Mouse (Mus musculus) small intestine, adult 2 months (tissue): Measurements from ENCODE around the gene Rapgef4. TPM values are rescaled to one million over a fixed set of nuclear protein-coding genes. Genes with fewer than 3 reads are reported as not detected.

Experiments
- H3K27ac ChIP-seq: fragments of 200-500 bp; 2 replicates; pipeline ENCODE4 v1.5.1; 2012; ENCODE audit warnings: low read depth, low read length, control low read depth, inconsistent platforms; ENCODE audit not compliant: insufficient read depth
- H3K27me3 ChIP-seq: fragments of 200-500 bp; 2 replicates; pipeline ENCODE4 v1.6.1; 2012; ENCODE audit warnings: mild to moderate bottlenecking, moderate library complexity, low read length, inconsistent platforms; ENCODE audit not compliant: control insufficient read depth, insufficient read depth
- H3K36me3 ChIP-seq: fragments of 200-500 bp; 2 replicates; pipeline ENCODE4 v1.6.1; 2012; ENCODE audit warnings: mild to moderate bottlenecking, low read length, control low read depth, inconsistent platforms; ENCODE audit not compliant: control insufficient read depth, insufficient read depth
- H3K4me1 ChIP-seq: fragments of 200-500 bp; 2 replicates; pipeline ENCODE4 v1.6.1; 2012; ENCODE audit warnings: low read length, inconsistent platforms, mixed read lengths; ENCODE audit not compliant: control insufficient read depth, insufficient read depth, insufficient read length
- H3K4me3 ChIP-seq: fragments of 200-500 bp; 2 replicates; pipeline ENCODE4 v1.5.1; 2012; ENCODE audit warnings: low read depth, mild to moderate bottlenecking, control low read depth, inconsistent platforms, low read length, moderate library complexity
- CTCF ChIP-seq: fragments of 200-500 bp; IDR thresholded peaks from 2 replicates; pipeline ENCODE4 v1.5.1; 2012; ENCODE audit warnings: low read depth, mild to moderate bottlenecking, control low read depth, inconsistent platforms, low read length, moderate library complexity, mixed read lengths; ENCODE audit not compliant: insufficient replicate concordance, insufficient read length; ENCODE audit errors: extremely low read depth
- POLR2A ChIP-seq: fragments of 200-500 bp; IDR thresholded peaks from 2 replicates; pipeline ENCODE4 v1.6.1; 2012; ENCODE audit warnings: low read depth, mild to moderate bottlenecking, control low read depth, inconsistent platforms, low read length, moderate library complexity
- WGBS: fragments of 180-500 bp; shearing (Covaris S2); methylation state at CpG from one replicate; pipeline ENCODE4 v1.1.7; 2018; 5-methylcytosine and 5-hydroxymethylcytosine counted together
- polyA plus RNA-seq: library from polyadenylated mRNA; depleted of rRNA; stranded (reverse); fragments of >200 nt; gene quantifications from 2 replicates; pipeline ENCODE4 v1.2.3, GENCODE M21; 2012

Gene Rapgef4
- polyA plus RNA-seq, 1 experiment: 2.7 TPM

DNA sequence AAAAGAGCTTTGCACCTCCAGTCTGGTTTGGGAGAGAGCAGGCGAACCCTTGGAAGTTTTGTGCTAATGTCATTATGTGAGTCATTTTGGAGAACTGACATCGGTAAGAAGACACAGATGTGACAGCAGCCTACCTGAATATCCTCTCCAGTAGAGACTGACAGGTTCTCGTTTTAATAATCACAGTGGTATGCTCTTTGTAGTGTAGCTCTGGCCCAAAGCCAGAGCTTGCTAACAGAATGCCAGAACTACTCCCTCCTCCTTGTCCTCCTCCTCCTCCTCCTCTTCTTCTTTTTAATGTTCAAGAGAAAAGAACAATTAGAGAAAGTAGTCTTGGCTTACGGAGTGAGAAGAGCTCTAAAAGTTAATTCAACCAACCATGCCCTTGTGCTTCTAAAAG, 272.8 kb downstream of the Rapgef4 start:
- WGBS: 35% methylated on average over 4 of the region's 4 CpGs

DNA sequence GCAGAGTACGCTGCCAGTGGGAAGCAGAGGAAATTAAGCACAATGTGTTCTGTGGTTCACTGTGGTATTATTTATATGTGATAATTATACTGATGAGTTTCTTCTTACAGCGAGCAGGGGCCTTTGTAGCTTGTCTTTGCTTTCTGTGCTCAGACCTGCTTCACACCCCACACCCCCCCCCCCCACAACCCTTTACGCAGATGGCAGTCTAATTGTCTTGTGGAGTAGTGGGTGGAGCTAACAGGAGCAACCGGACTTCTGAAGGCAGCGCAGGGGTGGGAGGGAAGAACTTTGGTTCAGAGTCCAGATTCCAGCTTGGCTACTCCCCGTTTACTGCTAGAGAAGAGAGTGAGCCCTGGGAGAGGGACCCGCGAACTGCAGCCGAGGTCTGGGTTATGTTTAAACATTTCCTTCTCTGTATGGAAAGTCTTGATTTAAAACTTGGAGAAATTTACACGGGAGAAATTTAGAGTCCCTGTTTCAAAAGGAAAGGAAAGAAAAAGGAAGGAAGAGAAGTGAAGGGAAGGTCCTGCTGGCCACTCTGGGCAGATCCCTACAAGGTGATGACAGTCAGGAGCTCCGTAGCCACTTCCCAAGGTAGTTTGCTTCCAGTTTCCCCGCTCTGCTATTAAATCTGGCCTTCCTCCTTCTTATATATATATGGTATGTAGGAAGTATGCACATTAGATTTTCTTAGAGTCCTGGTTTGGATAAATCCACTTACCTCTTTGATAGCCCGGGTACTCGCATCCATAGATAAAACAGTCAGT, 274.0 kb downstream of the Rapgef4 start:
- Histone ChIP-seq H3K4me1 (peaks cover 5% of the 10 kb centered on the region; the same call in 1 of the 2 replicates), H3K4me3 (peak overlapping the region; percentile 42), H3K27ac (peak overlapping the region; percentile 61; the same call in 1 of the 2 replicates), H3K36me3 (no peaks in the 10 kb centered on the region), H3K27me3 (no peaks in the 10 kb centered on the region)
- WGBS: 15% methylated on average over 14 of the region's 14 CpGs
- TF ChIP-seq POLR2A: peak; percentile 37; the same call in 1 of the 2 replicates
- TF ChIP-seq CTCF: no peak

More for the DNA sequence above, 272.8 kb downstream of the Rapgef4 start:
- Histone ChIP-seq H3K4me1 (peaks cover 5% of the 10 kb centered on the region; the same call in 1 of the 2 replicates), H3K27me3 (no peaks in the 10 kb centered on the region), H3K36me3 (no peaks in the 10 kb centered on the region), H3K4me3 (no peak overlapping the region), H3K27ac (no peak overlapping the region)
- no peak for TF ChIP-seq CTCF
- no peak for TF ChIP-seq POLR2A

- Histone ChIP-seq H3K27ac (no peak overlapping the region), H3K27me3 (no peaks in the 10 kb centered on the region), H3K4me1 (no peaks in the 10 kb centered on the region), H3K4me3 (no peak overlapping the region), H3K36me3 (no peaks in the 10 kb centered on the region)
- WGBS: 82% methylated on average over 1 of the region's 1 CpGs
- TF ChIP-seq CTCF (no peak), POLR2A (no peak)
Measured at GRCm38 (mm10) chr2:72260704-72261103, 279.7 kb downstream of the Rapgef4 start.

DNA sequence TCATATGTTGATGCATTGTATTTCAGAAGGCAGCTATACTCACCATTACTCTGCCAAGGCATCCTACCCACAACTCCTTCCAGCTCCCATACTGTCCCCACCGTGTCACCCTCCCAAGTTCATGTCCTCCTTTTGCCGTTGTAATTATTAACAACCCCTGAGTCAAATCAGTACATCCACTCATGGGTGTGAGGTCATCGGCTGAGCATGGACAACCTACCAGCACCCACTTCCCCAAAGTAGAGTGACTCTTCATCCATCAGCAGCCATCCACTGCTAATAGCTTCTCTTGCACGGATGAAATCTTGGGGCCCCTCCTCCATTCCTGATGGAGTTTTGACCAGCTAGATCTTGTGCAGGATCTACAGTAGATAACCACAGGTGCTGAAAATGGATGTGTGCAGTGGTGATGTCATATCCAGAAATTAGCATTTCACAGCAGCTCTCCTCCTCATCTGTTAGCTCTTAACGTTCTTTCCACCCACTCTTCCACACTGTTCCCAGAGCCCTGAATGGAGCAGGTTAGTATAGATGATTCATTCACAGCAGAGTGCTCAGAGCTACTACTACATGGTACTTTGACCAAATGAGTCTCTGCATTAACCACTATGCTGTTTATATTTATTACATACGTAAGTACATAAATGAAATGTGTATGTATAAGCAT, 281.9 kb downstream of the Rapgef4 start:
- Histone ChIP-seq H3K4me3 (no peak overlapping the region), H3K4me1 (no peaks in the 10 kb centered on the region), H3K36me3 (no peaks in the 10 kb centered on the region), H3K27ac (no peak overlapping the region), H3K27me3 (no peaks in the 10 kb centered on the region)
- 66% methylated on average over 6 of the region's 6 CpGs for WGBS
- TF ChIP-seq POLR2A (no peak), CTCF (no peak)

- no peaks in the 10 kb centered on the region for H3K27me3 ChIP-seq
Measured at GRCm38 (mm10) chr2:72267390-72267789, 286.4 kb downstream of the Rapgef4 start.

GRCm38 (mm10) chr2:72269651-72270341, 288.8 kb downstream of the Rapgef4 start:
- WGBS: 59% methylated on average over 4 of the region's 4 CpGs
- H3K4me1 ChIP-seq: no peaks in the 10 kb centered on the region
- no peaks in the 10 kb centered on the region for H3K27me3 ChIP-seq
- TF ChIP-seq CTCF: no peak
- TF ChIP-seq POLR2A: no peak
- H3K27ac ChIP-seq: no peak overlapping the region
- no peak overlapping the region for H3K4me3 ChIP-seq
- H3K36me3 ChIP-seq: no peaks in the 10 kb centered on the region

More at GRCm38 (mm10) chr2:72267390-72267789, 286.4 kb downstream of the Rapgef4 start:
- 82% methylated on average over 6 of the region's 6 CpGs for WGBS
- H3K36me3 ChIP-seq: no peaks in the 10 kb centered on the region
- TF ChIP-seq POLR2A: no peak
- no peak for TF ChIP-seq CTCF
- no peak overlapping the region for H3K27ac ChIP-seq
- H3K4me1 ChIP-seq: no peaks in the 10 kb centered on the region
- no peak overlapping the region for H3K4me3 ChIP-seq

DNA sequence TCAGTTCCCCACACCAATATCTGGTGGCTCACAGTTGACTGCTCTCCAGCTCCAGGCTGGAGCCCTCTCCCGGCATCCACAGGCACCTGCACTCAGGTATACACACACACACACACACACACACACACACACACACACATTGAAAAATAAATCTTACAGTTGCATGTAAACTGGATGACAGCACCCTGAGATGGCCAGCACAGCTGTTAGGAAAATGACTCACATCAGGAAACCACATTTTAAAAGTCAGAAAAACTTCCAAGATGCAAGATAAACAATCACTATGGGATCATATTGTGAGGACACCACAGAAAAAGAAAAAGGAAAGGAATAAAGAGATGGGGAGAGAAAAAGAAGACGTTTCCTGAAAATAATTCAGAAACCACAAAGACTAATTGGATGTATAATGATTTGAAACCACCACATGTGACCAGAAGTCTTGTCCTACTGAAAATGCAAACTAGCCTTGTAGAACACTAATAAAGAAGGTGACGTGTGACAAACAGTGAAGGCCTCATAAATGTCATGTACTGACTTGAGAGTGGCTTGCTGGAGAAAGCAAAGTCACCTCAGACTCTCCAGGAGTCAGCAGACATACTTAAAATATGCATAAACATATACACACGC, 297.3 kb downstream of the Rapgef4 start:
- Histone ChIP-seq H3K27ac (no peak overlapping the region), H3K4me3 (no peak overlapping the region), H3K36me3 (no peaks in the 10 kb centered on the region), H3K27me3 (no peaks in the 10 kb centered on the region), H3K4me1 (no peaks in the 10 kb centered on the region)
- no peak for TF ChIP-seq POLR2A
- TF ChIP-seq CTCF: no peak
- 84% methylated on average over 4 of the region's 4 CpGs for WGBS
